Mouse (Mus musculus) WW6 (cell line): Measurements from ENCODE around the gene B3gnt2.

Source experiments
- DNase-seq: peaks from one replicate; pipeline ENCODE4 v3.0.0-alpha.2; 2013; ENCODE audit warnings: low read depth, low spot score

The B3gnt2 gene

GRCm38 (mm10) chr11:22860335-22861227 lies at the start of gene B3gnt2:
Gene B3gnt2, minus strand, starts transcription at chr11:22860961.
- DNase-seq: peak; percentile 53

GRCm38 (mm10) chr11:22906453-22906865 lies 45.7 kb upstream of the B3gnt2 start:
- DNase-seq: no peak

GRCm38 (mm10) chr11:22902923-22903322 lies 42.2 kb upstream of the B3gnt2 start:
- no peak for DNase-seq

GRCm38 (mm10) chr11:22900041-22900440 lies 39.3 kb upstream of the B3gnt2 start:
- DNase-seq: no peak

GRCm38 (mm10) chr11:22897642-22898041 lies 36.9 kb upstream of the B3gnt2 start:
- no peak for DNase-seq

- DNase-seq: no peak
Observed at GRCm38 (mm10) chr11:22897127-22897526, 36.4 kb upstream of the B3gnt2 start.

- DNase-seq: no peak
Observed at GRCm38 (mm10) chr11:22893075-22893474, 32.3 kb upstream of the B3gnt2 start.

GRCm38 (mm10) chr11:22892466-22892865 lies 31.7 kb upstream of the B3gnt2 start:
- DNase-seq: no peak

- DNase-seq: no peak
Observed at GRCm38 (mm10) chr11:22891876-22892275, 31.1 kb upstream of the B3gnt2 start.

- no peak for DNase-seq
Observed at GRCm38 (mm10) chr11:22891242-22891641, 30.5 kb upstream of the B3gnt2 start.

GRCm38 (mm10) chr11:22889224-22889623 lies 28.5 kb upstream of the B3gnt2 start:
- DNase-seq: no peak

GRCm38 (mm10) chr11:22886991-22887390 lies 26.2 kb upstream of the B3gnt2 start:
- DNase-seq: no peak

- no peak for DNase-seq
Observed at GRCm38 (mm10) chr11:22885350-22885749, 24.6 kb upstream of the B3gnt2 start.

GRCm38 (mm10) chr11:22883676-22884075 lies 22.9 kb upstream of the B3gnt2 start:
- no peak for DNase-seq

- DNase-seq: no peak
Observed at GRCm38 (mm10) chr11:22882926-22883325, 22.2 kb upstream of the B3gnt2 start.

- no peak for DNase-seq
Observed at GRCm38 (mm10) chr11:22880383-22881172, 19.8 kb upstream of the B3gnt2 start.

- DNase-seq: no peak
Observed at GRCm38 (mm10) chr11:22879645-22880044, 18.9 kb upstream of the B3gnt2 start.

- no peak for DNase-seq
Observed at GRCm38 (mm10) chr11:22876680-22877330, 16.0 kb upstream of the B3gnt2 start.

GRCm38 (mm10) chr11:22875279-22875678 lies 14.5 kb upstream of the B3gnt2 start:
- no peak for DNase-seq

GRCm38 (mm10) chr11:22874747-22875146 lies 14.0 kb upstream of the B3gnt2 start:
- no peak for DNase-seq

GRCm38 (mm10) chr11:22873383-22873782 lies 12.6 kb upstream of the B3gnt2 start:
- no peak for DNase-seq

GRCm38 (mm10) chr11:22872307-22872680 lies 11.5 kb upstream of the B3gnt2 start:
- DNase-seq: no peak
